Mouse (Mus musculus): ENCODE data around the gene Fzd10.

The Fzd10 gene

DNA sequence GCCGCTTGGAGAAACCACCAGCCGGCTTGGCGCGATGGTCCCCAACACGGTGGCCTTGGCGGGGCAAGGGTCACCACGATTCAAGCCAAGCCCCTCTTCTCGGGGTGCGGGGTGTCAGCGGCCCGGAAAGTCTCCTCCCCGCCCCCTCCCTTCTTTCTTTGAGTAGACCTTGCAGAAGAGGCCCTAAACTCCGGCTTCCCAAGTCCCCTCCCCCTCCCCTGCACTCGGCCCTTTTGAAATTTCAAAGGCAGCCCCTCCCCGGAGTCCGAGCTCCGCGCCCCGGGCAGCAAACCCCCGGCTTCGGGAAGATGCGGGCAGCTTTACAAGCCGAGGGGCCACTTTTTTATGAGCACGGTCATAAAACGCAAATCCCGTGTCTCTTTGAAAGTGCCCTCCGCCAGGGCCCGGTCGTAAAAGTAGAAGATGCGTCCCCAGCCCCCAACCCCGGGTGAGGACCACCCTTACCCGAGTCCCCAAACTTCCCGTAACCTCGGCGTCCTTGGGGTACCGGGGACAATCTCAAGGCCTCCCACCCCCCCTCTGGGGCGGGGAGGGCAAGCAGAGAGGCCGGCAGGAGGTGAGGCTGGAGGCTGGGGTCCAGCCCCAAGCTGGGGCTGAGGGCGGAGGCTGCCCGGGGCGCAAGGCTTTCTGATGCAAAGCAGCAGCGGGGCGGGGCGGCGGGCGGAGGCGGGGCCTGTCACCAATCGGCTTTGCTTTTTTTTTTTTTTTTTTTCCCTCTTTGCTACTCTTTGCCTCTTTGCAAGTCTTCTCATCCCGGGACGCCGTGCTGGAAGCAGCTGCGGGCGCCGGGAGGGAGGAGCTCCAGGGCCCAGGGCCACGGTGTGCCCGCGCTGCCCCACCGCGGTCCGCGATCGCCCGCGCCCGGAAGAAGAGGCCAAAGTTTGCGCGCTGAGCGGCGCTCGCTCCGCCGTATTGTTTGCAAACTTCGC, at the start of gene Fzd10:
Gene Fzd10 (plus strand): TSS at position 773 of the 950 bp plus-strand sequence.
- no peak for DNase-seq (ENCODE audit: extremely low read depth, low read depth)

GRCm38 (mm10) chr5:128551448-128551847, 49.2 kb upstream of the Fzd10 start:
- no peak for DNase-seq (ENCODE audit: extremely low read depth, low read depth)

GRCm38 (mm10) chr5:128552136-128552890, 48.3 kb upstream of the Fzd10 start:
- no peak for DNase-seq (ENCODE audit: extremely low read depth, low read depth)

GRCm38 (mm10) chr5:128558126-128558525, 42.5 kb upstream of the Fzd10 start:
- no peak for DNase-seq (ENCODE audit: extremely low read depth, low read depth)

- DNase-seq (ENCODE audit: extremely low read depth, low read depth) = no peak
Observed at GRCm38 (mm10) chr5:128567313-128567712, 33.3 kb upstream of the Fzd10 start.

- no peak for DNase-seq (ENCODE audit: extremely low read depth, low read depth)
Observed at GRCm38 (mm10) chr5:128568970-128569369, 31.7 kb upstream of the Fzd10 start.

GRCm38 (mm10) chr5:128570091-128570490, 30.6 kb upstream of the Fzd10 start:
- no peak for DNase-seq (ENCODE audit: extremely low read depth, low read depth)

- no peak for DNase-seq (ENCODE audit: extremely low read depth, low read depth)
Observed at GRCm38 (mm10) chr5:128570848-128571247, 29.8 kb upstream of the Fzd10 start.

- DNase-seq (ENCODE audit: extremely low read depth, low read depth) = no peak
Observed at GRCm38 (mm10) chr5:128571706-128572105, 28.9 kb upstream of the Fzd10 start.

DNA sequence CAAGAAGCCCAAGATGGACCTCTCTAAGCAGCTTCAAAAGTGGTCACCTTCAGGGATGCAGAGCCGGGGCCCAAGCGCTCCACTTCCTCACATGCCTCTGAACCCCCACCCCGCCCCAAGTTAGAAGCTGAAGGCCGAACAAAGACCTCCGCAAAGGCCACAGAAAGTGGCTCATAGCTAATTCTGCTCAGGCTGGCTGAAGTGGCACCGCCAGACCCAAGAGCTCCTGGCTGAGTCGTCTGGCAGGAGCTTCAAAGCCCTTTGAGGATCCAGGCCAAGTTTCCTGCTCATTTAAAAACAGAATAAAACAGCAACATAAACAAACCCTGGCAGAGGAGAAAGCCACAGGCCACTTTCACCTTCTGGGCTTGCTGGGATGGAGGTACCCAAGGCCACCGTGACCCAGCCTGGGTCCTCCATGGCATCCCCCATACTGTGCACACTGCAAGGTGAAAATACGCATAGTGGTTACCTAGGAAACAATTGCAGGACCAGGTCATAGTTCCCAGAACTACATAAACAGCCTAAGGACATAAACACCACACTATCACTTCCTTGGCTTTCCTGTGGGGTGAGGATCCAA, 24.6 kb upstream of the Fzd10 start:
- DNase-seq (ENCODE audit: extremely low read depth, low read depth) = no peak

DNA sequence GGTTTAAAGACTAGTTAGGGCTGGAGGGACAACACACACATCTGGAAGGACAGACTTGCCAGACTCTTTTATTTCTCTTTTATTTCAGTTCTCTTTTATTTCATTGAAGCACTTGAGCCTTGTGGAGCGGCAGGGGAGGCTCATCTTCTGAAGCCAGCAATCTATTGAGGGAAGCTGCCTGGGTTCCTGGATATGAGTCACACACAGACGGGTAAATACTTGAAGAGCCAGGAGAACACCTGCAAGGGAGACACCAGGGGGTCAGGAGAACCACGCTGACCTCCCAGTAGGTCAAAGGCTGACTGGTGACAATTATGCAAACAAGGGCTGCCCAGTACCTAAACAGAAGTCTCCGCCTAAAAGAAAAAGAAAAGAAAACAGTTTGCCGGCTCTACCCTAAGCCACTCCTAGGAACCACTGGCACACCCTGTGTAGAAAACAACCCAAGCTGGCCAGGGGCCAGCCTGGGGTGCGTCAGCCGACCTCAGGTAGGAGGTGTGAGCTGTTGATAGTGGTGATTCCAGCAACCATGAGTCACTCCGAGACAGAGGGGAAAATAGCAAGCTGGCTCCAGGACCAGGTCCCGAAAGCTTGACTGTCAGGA, 21.5 kb upstream of the Fzd10 start:
- DNase-seq (ENCODE audit: extremely low read depth, low read depth) = no peak

- DNase-seq (ENCODE audit: extremely low read depth, low read depth) = no peak
Observed at GRCm38 (mm10) chr5:128580931-128581330, 19.7 kb upstream of the Fzd10 start.

GRCm38 (mm10) chr5:128581516-128581921, 19.1 kb upstream of the Fzd10 start:
- DNase-seq (ENCODE audit: extremely low read depth, low read depth) = no peak

GRCm38 (mm10) chr5:128589231-128589630, 11.4 kb upstream of the Fzd10 start:
- DNase-seq (ENCODE audit: extremely low read depth, low read depth) = no peak

- DNase-seq (ENCODE audit: extremely low read depth, low read depth) = no peak
Observed at GRCm38 (mm10) chr5:128593446-128593845, 7.2 kb upstream of the Fzd10 start.

- DNase-seq (ENCODE audit: extremely low read depth, low read depth) = no peak
Observed at GRCm38 (mm10) chr5:128596813-128597212, 3.8 kb upstream of the Fzd10 start.

DNA sequence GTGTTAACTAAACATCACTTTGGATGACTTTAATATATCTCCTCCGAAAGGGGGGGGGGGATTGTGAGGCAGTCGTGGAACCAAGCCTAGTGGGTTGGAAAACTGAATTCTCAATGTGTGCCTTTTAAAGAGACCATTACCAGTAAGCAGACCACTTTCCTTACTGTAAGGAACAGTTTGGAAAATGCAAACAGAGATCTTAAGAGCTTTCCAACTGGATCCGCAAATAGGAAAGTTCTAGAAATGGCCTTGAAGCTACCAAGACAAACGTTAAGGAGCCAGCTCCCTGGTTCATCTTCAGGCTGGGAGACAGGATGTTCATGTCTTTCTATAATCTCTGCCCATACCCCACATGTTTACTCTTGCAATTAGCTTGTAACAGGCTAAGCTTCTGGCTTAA, 3.3 kb upstream of the Fzd10 start:
- no peak for DNase-seq (ENCODE audit: extremely low read depth, low read depth)

- DNase-seq (ENCODE audit: extremely low read depth, low read depth) = no peak
Observed at GRCm38 (mm10) chr5:128598191-128598720, 2.4 kb upstream of the Fzd10 start.

GRCm38 (mm10) chr5:128598760-128599364, 1.8 kb upstream of the Fzd10 start:
- DNase-seq (ENCODE audit: extremely low read depth, low read depth) = no peak

- no peak for DNase-seq (ENCODE audit: extremely low read depth, low read depth)
Observed at GRCm38 (mm10) chr5:128599365-128600071, 1.1 kb upstream of the Fzd10 start.
